Mouse (Mus musculus) megakaryocyte, embryonic 14.5 days (primary cell): ENCODE measurements around the gene Clpb.

Experiments
- FLI1 ChIP-seq: IDR thresholded peaks from 2 replicates; pipeline ENCODE4 v1.6.1; 2012; ENCODE audit warnings: low read length, inconsistent platforms, mixed read lengths
- GATA1 ChIP-seq: IDR thresholded peaks from 3 replicates; pipeline ENCODE4 v1.6.1; 2012; ENCODE audit warnings: mixed read lengths, low read length, inconsistent platforms, borderline replicate concordance

- TF ChIP-seq GATA1 (no peak), FLI1 (no peak)
Observed at GRCm38 (mm10) chr7:101620373-101620772, 43.1 kb upstream of the Clpb start.
